Mouse (Mus musculus) C2C12 (cell line): Measurements from ENCODE around the gene Mpp2.

Source experiments
- CEBPB ChIP-seq: IDR thresholded peaks from one replicate; pipeline ENCODE4 v1.6.1; 2011; ENCODE audit warnings: low read depth, mild to moderate bottlenecking, control low read depth, moderate library complexity
- CTCF ChIP-seq: IDR thresholded peaks from one replicate; pipeline ENCODE4 v1.5.1; 2011; ENCODE audit not compliant: control insufficient read depth, insufficient read depth, insufficient read length
- FOSL1 ChIP-seq: IDR thresholded peaks from one replicate; pipeline ENCODE4 v1.8.0; 2011; ENCODE audit warnings: mild to moderate bottlenecking, low read length; ENCODE audit not compliant: poor library complexity, insufficient read depth, severe bottlenecking
- MAX ChIP-seq: IDR thresholded peaks from one replicate; pipeline ENCODE4 v1.6.1; 2011; ENCODE audit warnings: mild to moderate bottlenecking, control low read depth
- MYOD1 ChIP-seq: IDR thresholded peaks from one replicate; pipeline ENCODE4 v1.6.1; 2011; ENCODE audit warnings: low read depth; ENCODE audit not compliant: control insufficient read depth, insufficient read length
- MYOG ChIP-seq: IDR thresholded peaks from one replicate; pipeline ENCODE4 v1.6.1; 2011; ENCODE audit not compliant: control insufficient read depth, insufficient read length; ENCODE audit errors: extremely low read depth
- USF1 ChIP-seq: IDR thresholded peaks from one replicate; pipeline ENCODE4 v1.6.1; 2011; ENCODE audit warnings: low read depth, mild to moderate bottlenecking, control low read depth, moderate library complexity

DNA sequence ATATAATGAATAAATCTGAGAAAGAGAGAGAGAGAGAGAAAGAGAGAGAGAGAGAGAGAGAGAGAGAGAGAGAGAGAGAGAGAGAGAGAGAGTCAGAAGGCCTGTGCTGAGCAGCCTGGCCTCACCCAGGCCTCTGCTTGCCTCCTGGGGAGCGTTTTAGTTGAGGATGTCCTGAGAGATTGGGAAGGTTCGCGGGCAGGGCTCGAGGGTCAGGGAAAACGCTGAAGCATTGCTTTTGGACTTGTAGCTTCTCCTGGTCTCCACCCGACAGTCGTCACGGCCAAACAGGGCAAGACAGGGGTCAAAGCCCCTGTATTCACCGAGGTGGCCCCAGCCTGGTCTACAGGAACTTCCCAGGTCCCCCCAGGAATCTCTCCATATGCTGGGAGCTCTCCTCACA lies 41.7 kb downstream of the Mpp2 start:
- TF ChIP-seq CTCF (no peak), USF1 (no peak), MAX (no peak), MYOD1 (no peak), FOSL1 (no peak), MYOG (no peak), CEBPB (no peak)
